Mouse (Mus musculus) adrenal gland, postnatal 14 days (tissue): ENCODE results near the gene Ddx59. TPM values are rescaled to one million over a fixed set of nuclear protein-coding genes. Genes with fewer than 3 reads are reported as not detected.
A peak's percentile ranks its signal among the peaks of the same experiment; 100 is the strongest.

Experiments
- DNase-seq: peaks from one replicate; pipeline ENCODE4 v3.0.0; 2021; ENCODE audit warnings: mixed read lengths
- long read RNA-seq, 2 experiments: library from polyadenylated mRNA; stranded (forward); transcript quantifications; one replicate each; pipeline ENCODE4 v2.0.0; 2021
- total RNA-seq: library from RNA; stranded (reverse); gene quantifications from 2 replicates; pipeline ENCODE4 v1.2.3, GENCODE M21; 2021

Gene Ddx59
- total RNA-seq, result 14.0 and 14.2 TPM in 2 replicates
- long read RNA-seq, experiment 1, transcript Ddx59-201 (8 exons, 2,166 nt), result major isoform, 7 of 13 reads
- long read RNA-seq, experiment 1, partial matches to known transcripts, result 1 of 13 reads
- long read RNA-seq, experiment 1, other reads (novel, unspliced or antisense), result 5 of 13 reads
- long read RNA-seq, experiment 2, transcript Ddx59-201 (8 exons, 2,166 nt), result major isoform, 10 of 15 reads
- long read RNA-seq, experiment 2, partial matches to known transcripts, result 1 of 15 reads
- long read RNA-seq, experiment 2, other reads (novel, unspliced or antisense), result 4 of 15 reads

GRCm38 (mm10) chr1:136414798-136415755 lies at the start of gene Ddx59:
Gene Ddx59, plus strand, starts transcription at chr1:136415271.
- DNase-seq, result peak; percentile 98

GRCm38 (mm10) chr1:136365986-136366385 lies 49.1 kb upstream of the Ddx59 start:
- no peak for DNase-seq

GRCm38 (mm10) chr1:136379261-136379660 lies 35.8 kb upstream of the Ddx59 start:
- no peak for DNase-seq

GRCm38 (mm10) chr1:136380161-136380560 lies 34.9 kb upstream of the Ddx59 start:
- DNase-seq, result peak; percentile 39

- peak; percentile 46 for DNase-seq
These were observed 34.5 kb upstream of the Ddx59 start for GRCm38 (mm10) chr1:136380606-136381005.

GRCm38 (mm10) chr1:136381169-136381568 lies 33.9 kb upstream of the Ddx59 start:
- peak; percentile 33 for DNase-seq

GRCm38 (mm10) chr1:136381583-136381982 lies 33.5 kb upstream of the Ddx59 start:
- DNase-seq, result peak; percentile 43

- DNase-seq, result peak; percentile 44
These were observed 28.2 kb upstream of the Ddx59 start for GRCm38 (mm10) chr1:136386914-136387313.

- peak; percentile 38 for DNase-seq
These were observed 20.6 kb upstream of the Ddx59 start for GRCm38 (mm10) chr1:136394506-136394905.

- no peak for DNase-seq
These were observed 20.0 kb upstream of the Ddx59 start for GRCm38 (mm10) chr1:136395073-136395472.

- DNase-seq, result no peak
These were observed 13.8 kb upstream of the Ddx59 start for GRCm38 (mm10) chr1:136401281-136401680.

GRCm38 (mm10) chr1:136409631-136410030 lies 5.4 kb upstream of the Ddx59 start:
- no peak for DNase-seq

GRCm38 (mm10) chr1:136415756-136416126 lies 670 bp downstream of the Ddx59 start:
- no peak for DNase-seq

- no peak for DNase-seq
These were observed 3.3 kb downstream of the Ddx59 start for GRCm38 (mm10) chr1:136418393-136418792.

- no peak for DNase-seq
These were observed 12.3 kb downstream of the Ddx59 start for GRCm38 (mm10) chr1:136427166-136427969.

GRCm38 (mm10) chr1:136428981-136429380 lies 13.9 kb downstream of the Ddx59 start:
- DNase-seq, result no peak

GRCm38 (mm10) chr1:136430126-136430818 lies 15.2 kb downstream of the Ddx59 start:
- DNase-seq, result no peak

GRCm38 (mm10) chr1:136440741-136441140 lies 25.7 kb downstream of the Ddx59 start:
- DNase-seq, result no peak

- no peak for DNase-seq
These were observed 27.7 kb downstream of the Ddx59 start for GRCm38 (mm10) chr1:136442809-136443208.

GRCm38 (mm10) chr1:136444555-136445255 lies 29.6 kb downstream of the Ddx59 start:
- DNase-seq, result no peak

- no peak for DNase-seq
These were observed 31.9 kb downstream of the Ddx59 start for GRCm38 (mm10) chr1:136446933-136447332.
